Mouse (Mus musculus) cerebellum, adult 2 months (tissue): ENCODE data around the gene Wdfy4. TPM values are rescaled to one million over a fixed set of nuclear protein-coding genes. Genes with fewer than 3 reads are reported as not detected.

Experiments used
- DNase-seq, 2 experiments: peaks; one replicate each; pipeline ENCODE4 v3.0.0; 2021
- H3K27ac ChIP-seq: fragments of 200-500 bp; 2 replicates; pipeline ENCODE4 v1.5.1; 2012; ENCODE audit warnings: low read length, control low read depth, inconsistent platforms; ENCODE audit not compliant: insufficient read depth
- H3K27me3 ChIP-seq: fragments of 200-500 bp; 2 replicates; pipeline ENCODE4 v1.6.1; 2012; ENCODE audit warnings: inconsistent platforms, mild to moderate bottlenecking, low read length, moderate library complexity; ENCODE audit not compliant: control insufficient read depth, insufficient read depth
- H3K4me1 ChIP-seq: fragments of 200-500 bp; 2 replicates; pipeline ENCODE4 v1.6.1; 2011; ENCODE audit warnings: low read length; ENCODE audit not compliant: control insufficient read depth, insufficient read depth
- H3K4me3 ChIP-seq: fragments of 200-500 bp; replicated peaks from 2 replicates; pipeline ENCODE3; 2011; ENCODE audit warnings: mild to moderate bottlenecking, low read depth, low read length, control low read depth; ENCODE audit not compliant: insufficient read depth
- CTCF ChIP-seq: fragments of 200-500 bp; IDR thresholded peaks from 2 replicates; pipeline ENCODE4 v1.5.1; 2011; ENCODE audit warnings: low read depth, mild to moderate bottlenecking, control low read depth, low read length, moderate library complexity, borderline replicate concordance; ENCODE audit not compliant: insufficient read depth
- POLR2A ChIP-seq: fragments of 200-500 bp; IDR thresholded peaks from 2 replicates; pipeline ENCODE4 v1.6.1; 2011; ENCODE audit warnings: low read length, control low read depth, borderline replicate concordance; ENCODE audit not compliant: insufficient read depth
- WGBS: fragments of 180-500 bp; shearing (Covaris S2); methylation state at CpG from one replicate; pipeline ENCODE4 v1.1.7; 2018; 5-methylcytosine and 5-hydroxymethylcytosine counted together
- polyA plus RNA-seq: library from polyadenylated mRNA; depleted of rRNA; stranded (reverse); fragments of >200 nt; gene quantifications from 2 replicates; pipeline ENCODE4 v1.2.3, GENCODE M21; 2012

Wdfy4 gene
- polyA plus RNA-seq, 1 experiment: 0.62 TPM

- Histone ChIP-seq H3K27ac (no peak overlapping the region), H3K4me3 (no peak overlapping the region), H3K4me1 (no peaks in the 10 kb centered on the region), H3K27me3 (no peaks in the 10 kb centered on the region; the same call in 1 of the 2 replicates)
- 51% methylated on average over 20 of the region's 20 CpGs for WGBS
- DNase-seq: no peak
- TF ChIP-seq CTCF: no peak
- TF ChIP-seq POLR2A: no peak
These were observed 234.7 kb downstream of the Wdfy4 start for GRCm38 (mm10) chr14:32950312-32951301.

- WGBS: 53% methylated on average over 2 of the region's 2 CpGs
These were observed 237.8 kb downstream of the Wdfy4 start for GRCm38 (mm10) chr14:32947512-32947911.

GRCm38 (mm10) chr14:32939217-32939616, 246.1 kb downstream of the Wdfy4 start:
- Histone ChIP-seq H3K27ac (no peak overlapping the region), H3K27me3 (no peaks in the 10 kb centered on the region; the same call in 1 of the 2 replicates), H3K4me3 (no peak overlapping the region), H3K4me1 (no peaks in the 10 kb centered on the region)
- TF ChIP-seq POLR2A (no peak), CTCF (no peak)
- 92% methylated on average over 5 of the region's 5 CpGs for WGBS
- DNase-seq: no peak

More at GRCm38 (mm10) chr14:32947512-32947911, 237.8 kb downstream of the Wdfy4 start:
- no peaks in the 10 kb centered on the region for H3K4me1 ChIP-seq
- no peak for DNase-seq
- no peak overlapping the region for H3K4me3 ChIP-seq
- no peak for TF ChIP-seq CTCF
- TF ChIP-seq POLR2A: no peak
- no peaks in the 10 kb centered on the region; the same call in 1 of the 2 replicates for H3K27me3 ChIP-seq
- no peak overlapping the region for H3K27ac ChIP-seq

- no peak overlapping the region for H3K4me3 ChIP-seq
- 20% methylated on average over 6 of the region's 6 CpGs for WGBS
- DNase-seq: no peak
- no peaks in the 10 kb centered on the region; the same call in 1 of the 2 replicates for H3K27me3 ChIP-seq
- no peak overlapping the region for H3K27ac ChIP-seq
- no peaks in the 10 kb centered on the region for H3K4me1 ChIP-seq
- no peak for TF ChIP-seq POLR2A
- no peak for TF ChIP-seq CTCF
These were observed 251.2 kb downstream of the Wdfy4 start for GRCm38 (mm10) chr14:32934064-32934463.

- Histone ChIP-seq H3K27ac (no peak overlapping the region), H3K27me3 (no peaks in the 10 kb centered on the region), H3K4me3 (no peak overlapping the region), H3K4me1 (no peaks in the 10 kb centered on the region)
- WGBS: 85% methylated on average over 8 of the region's 8 CpGs
- TF ChIP-seq CTCF (no peak), POLR2A (no peak)
- no peak for DNase-seq
These were observed 253.1 kb downstream of the Wdfy4 start for GRCm38 (mm10) chr14:32932220-32932619.

- H3K27ac ChIP-seq: no peak overlapping the region
- H3K27me3 ChIP-seq: no peaks in the 10 kb centered on the region
- H3K4me1 ChIP-seq: no peaks in the 10 kb centered on the region
- H3K4me3 ChIP-seq: no peak overlapping the region
- WGBS: 87% methylated on average over 10 of the region's 10 CpGs
- no peak for TF ChIP-seq CTCF
- no peak for TF ChIP-seq POLR2A
- DNase-seq: no peak
These were observed 253.6 kb downstream of the Wdfy4 start for GRCm38 (mm10) chr14:32931709-32932108.

- no peak for TF ChIP-seq CTCF
- TF ChIP-seq POLR2A: no peak
- 86% methylated on average over 9 of the region's 9 CpGs for WGBS
- no peaks in the 10 kb centered on the region for H3K27me3 ChIP-seq
- H3K4me3 ChIP-seq: no peak overlapping the region
- no peak overlapping the region for H3K27ac ChIP-seq
- H3K4me1 ChIP-seq: no peaks in the 10 kb centered on the region
- no peak for DNase-seq
These were observed 261.4 kb downstream of the Wdfy4 start for GRCm38 (mm10) chr14:32923871-32924270.

GRCm38 (mm10) chr14:32917919-32918318, 267.4 kb downstream of the Wdfy4 start:
- Histone ChIP-seq H3K27me3 (no peaks in the 10 kb centered on the region), H3K27ac (no peak overlapping the region), H3K4me1 (no peaks in the 10 kb centered on the region), H3K4me3 (no peak overlapping the region)
- TF ChIP-seq CTCF (no peak), POLR2A (no peak)
- 98% methylated on average over 1 of the region's 1 CpGs for WGBS
- DNase-seq: no peak
